Mouse (Mus musculus) CH12.LX (cell line): ENCODE data around the gene Ndufv3. TPM values are rescaled to one million over a fixed set of nuclear protein-coding genes. Genes with fewer than 3 reads are reported as not detected.
"Not testable (repeated sequence)": the region's sequence is repeated elsewhere in the genome, so short reads cannot be mapped to it uniquely, and the experiment has no call there.

Experiments
- DNase-seq: peaks from one replicate; pipeline ENCODE4 v3.0.0-alpha.2; 2013; ENCODE audit errors: extremely low read depth
- H3K27ac ChIP-seq: 2 replicates; pipeline ENCODE4 v1.5.1; 2012; ENCODE audit warnings: low read depth, mild to moderate bottlenecking, control low read depth, moderate library complexity; ENCODE audit not compliant: insufficient read depth
- H3K27me3 ChIP-seq: replicated peaks from 2 replicates; pipeline ENCODE3; 2012; ENCODE audit warnings: inconsistent platforms
- H3K36me3 ChIP-seq, 2 experiments: replicated peaks in 1 of 2; 2 replicates each; pipeline versions ENCODE3 to v1.6.1; 2012; ENCODE audit warnings: inconsistent platforms in 1 of 2, low read length in 1 of 2, mild to moderate bottlenecking in 1 of 2, mixed read lengths in 1 of 2, moderate library complexity in 1 of 2; ENCODE audit not compliant: control insufficient read depth in 1 of 2, insufficient read depth in 1 of 2
- H3K4me1 ChIP-seq, 2 experiments: 2 replicates each; pipeline ENCODE4 v1.6.1; 2012; ENCODE audit warnings: inconsistent platforms in 1 of 2, moderate library complexity in 1 of 2; ENCODE audit not compliant: insufficient read depth in 2 of 2, control insufficient read depth in 1 of 2
- H3K4me2 ChIP-seq: 2 replicates; pipeline ENCODE4 v1.6.1; 2012; ENCODE audit warnings: low read depth, mild to moderate bottlenecking, control low read depth; ENCODE audit not compliant: poor library complexity, insufficient read depth, severe bottlenecking
- H3K4me3 ChIP-seq, 3 experiments: fragments of 150-350 bp in 1 of 3; sonication (generic) in 1 of 3; replicated peaks in 1 of 3; 2 replicates each; pipeline versions ENCODE3 to v1.5.1; 2011 to 2012; ENCODE audit warnings: low read depth in 2 of 3, low read length in 2 of 3, mild to moderate bottlenecking in 2 of 3, moderate library complexity in 2 of 3, control low read depth in 1 of 3, improper control_type of control experiment in 1 of 3, inconsistent platforms in 1 of 3, mixed read lengths in 1 of 3; ENCODE audit not compliant: poor library complexity in 1 of 3
- H3K79me2 ChIP-seq: replicated peaks from 2 replicates; pipeline ENCODE4 v1.6.1; 2012; ENCODE audit warnings: mild to moderate bottlenecking, moderate library complexity; ENCODE audit not compliant: control insufficient read depth, poor library complexity, insufficient read depth, severe bottlenecking; ENCODE audit errors: extremely low read depth
- H3K9ac ChIP-seq: 2 replicates; pipeline ENCODE4 v1.6.1; 2012; ENCODE audit warnings: low read depth, mild to moderate bottlenecking, control low read depth, moderate library complexity; ENCODE audit not compliant: insufficient read depth
- H3K9me3 ChIP-seq: replicated peaks from 2 replicates; pipeline ENCODE3; 2012; ENCODE audit warnings: low read length, inconsistent platforms, mixed read lengths
- BHLHE40 ChIP-seq: IDR thresholded peaks from 2 replicates; pipeline ENCODE4 v1.6.1; 2011; ENCODE audit warnings: mild to moderate bottlenecking, low read depth, low read length, improper control_type of control experiment
- CTCF ChIP-seq, 2 experiments: IDR thresholded peaks in 1 of 2; conservative IDR thresholded peaks in 1 of 2; 2 replicates each; pipeline ENCODE4 v1.5.1; 2011 to 2012; ENCODE audit warnings: low read depth in 2 of 2, low read length in 2 of 2, improper control_type of control experiment in 1 of 2, inconsistent platforms in 1 of 2, mild to moderate bottlenecking in 1 of 2, moderate library complexity in 1 of 2
- E2F4 ChIP-seq: IDR thresholded peaks from 2 replicates; pipeline ENCODE4 v1.6.1; 2011; ENCODE audit warnings: low read depth, low read length, improper control_type of control experiment; ENCODE audit not compliant: insufficient replicate concordance
- ELF1 ChIP-seq: IDR thresholded peaks from 2 replicates; pipeline ENCODE4 v1.6.1; 2014; ENCODE audit warnings: low read depth, mild to moderate bottlenecking, inconsistent platforms, low read length, improper control_type of control experiment
- ETS1 ChIP-seq: conservative IDR thresholded peaks from 2 replicates; pipeline ENCODE4 v1.6.1; 2012; ENCODE audit warnings: low read depth, mild to moderate bottlenecking, inconsistent platforms, low read length, improper control_type of control experiment, moderate library complexity
- GABPA ChIP-seq: IDR thresholded peaks from 2 replicates; pipeline ENCODE4 v1.6.1; 2012; ENCODE audit warnings: low read depth, low read length, improper control_type of control experiment, inconsistent platforms; ENCODE audit not compliant: insufficient replicate concordance
- HCFC1 ChIP-seq: IDR thresholded peaks from 2 replicates; pipeline ENCODE4 v1.6.1; 2012; ENCODE audit warnings: low read depth, mild to moderate bottlenecking, inconsistent platforms, low read length, improper control_type of control experiment
- IRF4 ChIP-seq: IDR thresholded peaks from 2 replicates; pipeline ENCODE4 v1.6.1; 2014; ENCODE audit warnings: low read depth, mild to moderate bottlenecking, inconsistent platforms, low read length, improper control_type of control experiment
- JUN ChIP-seq: IDR thresholded peaks from 2 replicates; pipeline ENCODE4 v1.6.1; 2011; ENCODE audit warnings: low read depth, mild to moderate bottlenecking, low read length, improper control_type of control experiment, moderate library complexity; ENCODE audit not compliant: insufficient read depth
- MYC ChIP-seq: IDR thresholded peaks from 2 replicates; pipeline ENCODE4 v1.6.1; 2011; ENCODE audit warnings: low read depth, mild to moderate bottlenecking, improper control_type of control experiment, low read length
- NELFE ChIP-seq: IDR thresholded peaks from 2 replicates; pipeline ENCODE4 v1.6.1; 2011; ENCODE audit warnings: low read depth, low read length, improper control_type of control experiment
- POLR2A ChIP-seq: IDR thresholded peaks from 2 replicates; pipeline ENCODE4 v1.6.1; 2011; ENCODE audit warnings: low read depth, mild to moderate bottlenecking, improper control_type of control experiment, low read length
- RAD21 ChIP-seq: IDR thresholded peaks from 2 replicates; pipeline ENCODE4 v1.6.1; 2011; ENCODE audit warnings: low read depth, mild to moderate bottlenecking, low read length, improper control_type of control experiment, moderate library complexity
- SIN3A ChIP-seq: IDR thresholded peaks from 2 replicates; pipeline ENCODE4 v1.6.1; 2012; ENCODE audit warnings: low read length, improper control_type of control experiment, inconsistent platforms
- SMC3 ChIP-seq: IDR thresholded peaks from 2 replicates; pipeline ENCODE4 v1.6.1; 2011; ENCODE audit warnings: low read depth, low read length, improper control_type of control experiment
- TCF12 ChIP-seq: IDR thresholded peaks from 2 replicates; pipeline ENCODE4 v1.6.1; 2014; ENCODE audit warnings: low read depth, mild to moderate bottlenecking, inconsistent platforms, low read length, improper control_type of control experiment
- UBTF ChIP-seq: IDR thresholded peaks from 2 replicates; pipeline ENCODE4 v1.6.1; 2012; ENCODE audit warnings: low read depth, mild to moderate bottlenecking, inconsistent platforms, low read length, improper control_type of control experiment, moderate library complexity
- USF1 ChIP-seq: IDR thresholded peaks from 2 replicates; pipeline ENCODE4 v1.6.1; 2014; ENCODE audit warnings: low read depth, mild to moderate bottlenecking, inconsistent platforms, low read length, improper control_type of control experiment
- ZMIZ1 ChIP-seq: IDR thresholded peaks from 2 replicates; pipeline ENCODE4 v1.6.1; 2012; ENCODE audit warnings: low read depth, mild to moderate bottlenecking, inconsistent platforms, low read length, improper control_type of control experiment
- ZNF384 ChIP-seq: IDR thresholded peaks from 2 replicates; pipeline ENCODE4 v1.6.1; 2012; ENCODE audit warnings: low read depth, low read length, improper control_type of control experiment, inconsistent platforms
- dilution Hi-C: fragments of 300-500 bp; cut with MboI; formaldehyde crosslinking; loops from 2 replicates; pipeline ENCODE4 v1.14.3; 2020; ENCODE audit warnings: low sequenced_read_pairs; ENCODE audit not compliant: extremely low pct_unique_long_range_greater_than_20kb, extremely low pct_ligation_motif_present
- in situ Hi-C: fragments of 300-500 bp; cut with MboI; formaldehyde crosslinking; loops from 3 replicates; pipeline ENCODE4 v1.14.3; 2019; ENCODE audit warnings: low sequenced_read_pairs, low pct_ligation_motif_present, low pct_unique_long_range_greater_than_20kb, mixed read lengths
- polyA plus RNA-seq: library from polyadenylated mRNA; unstranded; fragments of >175 nt; gene quantifications from 2 replicates; pipeline ENCODE4 v1.2.1, GENCODE M21; 2012; ENCODE audit warnings: low read depth; ENCODE audit not compliant: insufficient read length
- total RNA-seq, 2 experiments: library from RNA; depleted of rRNA; stranded (reverse); fragments of 300-350 nt in 1 of 2; fragments of >200 nt in 1 of 2; gene quantifications; 2 replicates each; pipeline ENCODE4 v1.2.3; 2012 to 2014

The Ndufv3 gene
- total and polyA plus RNA-seq, 3 experiments, result 292 to 409 (median 298) TPM

- in situ Hi-C loops, result no loop called here
These were observed 9.4 kb downstream of the Ndufv3 start for GRCm38 (mm10) chr17:31529314-31529713.

GRCm38 (mm10) chr17:31531441-31532158 lies 11.7 kb downstream of the Ndufv3 start:
- Histone ChIP-seq H3K27me3 (no peaks in the 10 kb centered on the region), H3K4me2 (no peak overlapping the region), H3K9me3 (no peaks in the 10 kb centered on the region), H3K27ac (no peak overlapping the region), H3K36me3 (peaks cover 38 to 58% of the 10 kb centered on the region in 2 experiments), H3K79me2 (no peaks in the 10 kb centered on the region), H3K9ac (no peak overlapping the region)
- in situ Hi-C loops, result loop anchor here (10.0 kb wide), 1 partner anchor 493 kb away; no protein-coding TSS in a partner anchor
- TF ChIP-seq ELF1, result peak; percentile 52; the same call in 1 of the 2 replicates
- no peak for TF ChIP-seq GABPA
- TF ChIP-seq BHLHE40, result no peak
- TF ChIP-seq JUN, result no peak
- peak; percentile 42 for TF ChIP-seq HCFC1
- 0 out of 2 replicates have a peak, but pooled peaks have one; percentile 13 for TF ChIP-seq ZMIZ1
- no peak for TF ChIP-seq UBTF
- TF ChIP-seq SIN3A, result no peak
- no peak for TF ChIP-seq NELFE
- TF ChIP-seq, all 38 proteins: peak for 3
- no peak for DNase-seq
- H3K4me3 ChIP-seq, result no peak overlapping the region
- dilution Hi-C loops, result no loop called here
- H3K4me1 ChIP-seq, result peaks cover 7 to 35% of the 10 kb centered on the region in 2 experiments

More at GRCm38 (mm10) chr17:31529314-31529713, 9.4 kb downstream of the Ndufv3 start:
- H3K4me2 ChIP-seq, result peak overlapping the region; percentile 25; the same call in 1 of the 2 replicates
- H3K9me3 ChIP-seq, result no peaks in the 10 kb centered on the region
- peaks cover 0 to 23% of the 10 kb centered on the region in 2 experiments; a peak in 2 of 4 replicates for H3K4me1 ChIP-seq
- dilution Hi-C loops, result no loop called here
- peak overlapping the region in 1 of 3 experiments; percentile 30 for H3K4me3 ChIP-seq
- no peak overlapping the region for H3K27ac ChIP-seq
- DNase-seq, result peak; percentile 77
- peaks cover 42 to 77% of the 10 kb centered on the region in 2 experiments for H3K36me3 ChIP-seq
- no peaks in the 10 kb centered on the region for H3K27me3 ChIP-seq
- H3K79me2 ChIP-seq, result peaks cover 8% of the 10 kb centered on the region; the same call in 1 of the 2 replicates
- TF ChIP-seq ELF1 (peak; percentile 79), RAD21 (peak; percentile 70), CTCF (conservative IDR thresholded peaks at IDR 0.05 in 1 of 2, IDR thresholded peaks at IDR 0.05 in 1 of 2; ENCODE audit: low read depth in 2 of 2, low read length in 2 of 2) (peak in 1 of 2 experiments; percentile 69; a peak in 2 of 4 replicates), MYC (no peak), E2F4 (no peak), SMC3 (peak; percentile 56), ZNF384 (no peak), ETS1 (no peak), TCF12 (no peak), IRF4 (no peak), BHLHE40 (peak; percentile 44; the same call in 1 of the 2 replicates), POLR2A (peak; percentile 41; the same call in 1 of the 2 replicates), USF1 (no peak)
- no peak overlapping the region for H3K9ac ChIP-seq

DNA sequence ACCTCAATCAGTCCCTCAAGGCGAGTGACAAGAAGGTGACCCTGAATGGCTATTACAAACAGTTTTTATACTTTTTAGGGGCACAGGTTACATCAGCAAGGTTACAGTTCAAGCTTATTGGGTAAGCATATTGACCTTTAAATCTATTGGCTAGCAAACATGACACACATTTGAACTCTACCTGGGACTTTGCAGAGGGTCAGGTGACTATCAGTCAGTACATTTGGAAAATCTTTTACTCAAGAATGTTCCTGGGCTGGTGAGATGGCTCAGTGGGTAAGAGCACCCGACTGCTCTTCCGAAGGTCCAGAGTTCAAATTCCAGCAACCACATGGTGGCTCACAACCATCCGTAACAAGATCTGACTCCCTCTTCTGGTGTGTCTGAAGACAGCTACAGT lies 12.4 kb downstream of the Ndufv3 start:
- H3K4me1 ChIP-seq, result peaks cover 7 to 35% of the 10 kb centered on the region in 2 experiments
- H3K9ac ChIP-seq, H3K4me2 ChIP-seq, H3K9me3 ChIP-seq, DNase-seq, H3K79me2 ChIP-seq, H3K4me3 ChIP-seq, dilution Hi-C loops, H3K27me3 ChIP-seq, H3K27ac ChIP-seq: not testable (repeated sequence)
- peaks cover 30 to 52% of the 10 kb centered on the region in 2 experiments for H3K36me3 ChIP-seq
- in situ Hi-C loops, result loop anchor here (10.0 kb wide), 1 partner anchor 492 kb away; no protein-coding TSS in a partner anchor
